Mouse (Mus musculus) T-helper 17 cell (primary cell): ENCODE results near the gene Zfp963.

Source experiments
- in situ Hi-C, 2 experiments: fragments of 300-600 bp; cut with MboI, MseI; formaldehyde crosslinking; loops; 1 replicate in 1 of 2; 2 replicates in 1 of 2; pipeline ENCODE4 v1.15.1; 2025; ENCODE audit warnings: high pct_unique_total_duplicates in 2 of 2

Zfp963 gene

DNA sequence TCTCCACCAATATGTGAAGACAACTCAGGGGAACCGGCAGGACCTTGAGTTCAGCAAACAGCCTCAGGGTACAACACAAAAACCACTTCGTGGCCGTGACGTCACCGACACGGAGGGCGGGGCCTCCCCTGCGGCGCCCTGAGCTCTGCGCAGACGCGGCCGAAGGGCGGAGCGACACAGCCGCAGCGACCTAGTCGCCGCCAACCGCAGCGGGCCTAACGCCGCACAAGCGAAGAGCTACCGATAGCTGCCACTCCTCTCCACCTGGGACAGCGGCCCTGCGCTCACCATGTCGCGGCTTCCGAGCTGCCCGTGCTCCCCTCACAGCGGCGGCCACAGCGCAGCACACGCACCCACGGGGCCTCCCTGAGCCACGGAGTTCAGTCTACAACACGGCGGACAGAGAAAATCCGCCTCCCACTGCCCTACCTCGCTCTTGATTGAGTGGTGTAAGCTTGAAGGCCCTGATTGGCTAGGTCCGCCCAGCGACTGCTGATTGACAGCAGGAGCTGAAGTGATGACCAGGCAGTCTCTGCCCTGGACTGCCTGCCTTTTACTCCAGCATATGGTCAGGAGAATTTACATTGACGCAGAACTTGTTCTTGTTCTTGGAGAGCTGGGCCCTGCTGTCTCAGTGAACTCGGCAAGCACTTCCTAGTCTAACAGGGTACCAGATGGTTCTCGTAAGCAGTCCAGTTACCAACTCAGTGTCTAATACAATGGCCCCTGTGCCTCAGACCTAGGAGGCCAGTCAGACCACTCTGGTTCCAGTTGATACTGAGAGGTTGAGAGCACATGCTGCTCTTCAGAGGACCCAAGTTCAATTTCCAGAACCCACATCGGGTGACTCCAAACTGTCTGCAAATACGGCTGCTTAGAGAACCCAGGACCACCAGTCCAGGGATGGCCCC lies at the start of gene Zfp963:
Gene Zfp963, minus strand, starts transcription at position 427 of the 911 bp plus-strand sequence.
- in situ Hi-C loops, result no loop called here

DNA sequence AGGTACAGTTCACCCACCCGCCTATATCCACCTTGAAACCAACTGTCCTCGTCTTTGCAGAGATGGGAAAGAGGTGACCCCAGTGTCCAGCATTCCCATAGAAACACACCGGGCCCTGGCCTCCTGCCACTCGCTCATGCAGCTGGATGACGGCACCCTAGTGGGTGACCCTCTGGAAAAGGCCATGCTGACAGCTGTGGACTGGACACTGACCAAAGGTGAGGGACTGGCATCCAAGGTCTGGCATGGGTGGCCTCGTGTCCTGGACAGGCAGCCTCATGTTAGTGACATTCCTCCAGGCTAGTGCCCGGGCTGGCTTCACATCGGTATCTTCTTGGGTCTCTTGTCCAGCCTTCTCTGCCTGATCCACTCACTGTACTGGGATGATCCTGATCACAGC lies 49.5 kb upstream of the Zfp963 start:
- in situ Hi-C loops, result no loop called here

DNA sequence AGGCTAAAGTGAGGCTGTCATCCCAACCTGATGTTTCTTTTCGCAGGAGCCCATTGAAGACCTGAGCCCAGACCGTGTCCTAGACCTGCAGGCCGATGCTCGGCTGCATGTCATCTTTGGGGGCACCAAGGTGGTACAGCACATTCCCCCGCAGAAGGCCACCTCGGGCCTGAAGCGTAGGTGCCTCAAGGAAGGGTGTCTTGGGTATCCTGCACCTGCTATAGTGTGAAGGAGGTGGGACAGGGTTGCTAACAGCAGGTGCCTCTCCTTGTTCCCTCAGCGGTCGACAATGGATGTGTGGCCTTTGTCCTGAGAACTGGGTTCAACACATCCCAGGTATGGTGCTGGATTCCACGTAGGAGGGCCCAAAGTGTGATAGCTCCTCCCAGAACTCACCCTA lies 47.9 kb upstream of the Zfp963 start:
- in situ Hi-C loops, result no loop called here

DNA sequence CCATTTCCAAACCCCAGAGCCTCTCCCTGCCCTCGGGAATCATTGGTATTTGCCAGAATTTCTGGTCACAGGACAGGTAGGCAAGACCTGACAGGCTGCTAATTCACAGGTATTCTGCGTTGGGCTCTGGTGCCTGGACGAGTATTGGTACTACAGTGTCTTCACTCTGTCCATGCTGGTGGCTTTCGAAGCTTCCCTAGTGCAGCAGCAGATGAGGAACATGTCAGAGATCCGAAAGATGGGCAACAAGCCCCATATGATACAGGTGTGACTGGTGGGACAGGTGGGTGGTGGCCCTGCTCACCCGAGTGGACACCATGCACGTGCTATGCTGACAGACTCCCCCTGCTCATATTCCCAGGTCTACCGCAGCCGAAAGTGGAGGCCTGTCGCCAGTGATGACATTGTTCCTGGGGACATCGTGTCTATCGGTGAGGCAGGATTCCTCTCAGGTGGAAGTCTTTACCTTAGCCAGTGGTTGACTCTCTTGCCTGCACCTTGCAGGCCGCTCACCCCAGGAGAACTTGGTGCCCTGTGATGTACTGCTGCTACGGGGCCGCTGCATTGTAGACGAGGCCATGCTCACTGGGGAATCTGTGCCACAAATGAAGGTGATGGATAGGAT lies 47.1 kb upstream of the Zfp963 start:
- in situ Hi-C loops, result no loop called here

DNA sequence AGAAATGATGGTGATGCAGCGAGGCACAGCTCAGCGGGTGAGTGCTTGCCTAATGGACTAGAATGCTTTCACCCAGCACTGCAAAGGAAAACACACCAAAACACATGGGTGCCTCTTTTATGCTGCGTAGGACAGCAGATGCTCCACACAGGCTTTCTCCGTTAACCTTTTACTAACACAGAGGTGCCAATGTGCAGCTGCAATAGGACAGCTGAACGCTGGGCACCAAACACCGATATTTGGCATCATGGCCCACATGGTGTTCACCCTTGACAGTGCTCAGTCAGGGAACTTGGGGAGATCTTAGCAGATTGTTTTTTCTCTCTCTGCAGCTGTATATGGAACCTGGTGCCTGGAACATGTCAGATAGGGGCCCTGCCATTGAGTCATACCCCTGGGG lies 45.1 kb upstream of the Zfp963 start:
- in situ Hi-C loops, result no loop called here

DNA sequence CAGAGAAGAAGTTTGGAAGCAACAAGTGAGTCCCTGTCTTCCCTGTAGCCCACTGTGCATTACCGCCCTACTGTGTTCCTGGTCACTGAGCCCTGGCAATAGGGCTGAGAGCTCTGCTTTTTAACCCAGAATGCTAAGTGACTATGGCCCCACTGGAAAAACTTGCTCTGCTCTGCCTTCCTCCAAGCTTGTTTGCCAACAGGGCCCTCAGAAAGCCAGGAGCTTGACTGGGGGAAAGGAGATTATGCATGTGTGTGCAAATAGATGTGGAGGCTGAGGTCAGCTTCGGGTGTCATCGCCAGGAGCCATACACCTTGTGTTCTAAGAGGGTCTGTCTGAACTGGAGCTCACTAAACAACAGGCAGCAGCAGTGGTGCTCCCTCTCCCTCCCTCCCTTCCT lies 44.3 kb upstream of the Zfp963 start:
- in situ Hi-C loops, result no loop called here

DNA sequence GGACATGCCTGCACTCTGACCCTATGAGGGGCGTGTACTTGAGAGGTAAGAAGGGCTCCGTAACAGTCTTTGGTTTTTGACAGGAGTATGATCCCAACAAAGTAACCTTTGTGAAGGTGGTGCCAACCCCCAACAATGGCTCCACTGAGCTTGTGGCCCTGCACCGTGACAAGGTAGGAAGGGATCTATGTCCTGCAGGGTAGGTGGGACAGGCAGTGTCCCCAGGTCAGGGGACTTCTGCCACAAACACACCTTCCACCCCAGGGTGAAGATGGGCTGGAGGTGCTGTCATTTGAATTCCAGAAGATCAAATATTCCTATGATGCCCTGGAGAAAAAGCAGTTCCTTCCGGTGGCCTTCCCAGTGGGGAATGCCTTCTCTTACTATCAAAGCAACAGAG lies 43.9 kb upstream of the Zfp963 start:
- in situ Hi-C loops, result no loop called here

DNA sequence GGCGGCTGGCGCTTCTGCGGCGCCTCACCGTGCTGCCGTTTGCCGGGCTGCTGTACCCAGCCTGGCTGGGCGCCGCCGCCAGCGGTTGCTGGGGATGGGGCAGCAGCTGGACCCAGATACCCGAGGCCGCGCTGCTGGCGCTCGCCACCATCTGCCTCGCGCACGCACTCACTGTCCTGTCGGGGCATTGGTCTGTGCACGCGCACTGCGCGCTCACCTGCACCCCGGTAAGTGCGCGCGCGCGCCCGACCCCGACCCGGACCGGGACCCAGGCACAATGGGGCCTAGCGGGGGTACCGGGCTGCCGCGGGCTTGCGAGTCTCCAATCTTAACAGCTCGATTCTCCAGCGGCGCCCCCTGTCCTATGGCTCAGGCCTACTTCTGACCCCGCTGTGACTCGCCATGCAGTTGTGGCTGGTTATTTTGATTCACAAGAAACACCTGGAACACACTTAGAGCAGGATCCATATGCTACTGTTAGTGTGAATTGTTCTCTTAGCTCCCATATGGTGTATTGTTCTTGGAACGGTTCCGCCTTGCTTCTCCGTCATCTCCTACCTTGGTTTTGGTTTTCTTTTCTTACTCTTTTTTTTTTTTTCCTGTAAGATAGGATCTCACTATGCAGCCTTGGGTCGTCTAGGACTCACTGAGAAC lies 41.8 kb upstream of the Zfp963 start:
- in situ Hi-C loops, result no loop called here

DNA sequence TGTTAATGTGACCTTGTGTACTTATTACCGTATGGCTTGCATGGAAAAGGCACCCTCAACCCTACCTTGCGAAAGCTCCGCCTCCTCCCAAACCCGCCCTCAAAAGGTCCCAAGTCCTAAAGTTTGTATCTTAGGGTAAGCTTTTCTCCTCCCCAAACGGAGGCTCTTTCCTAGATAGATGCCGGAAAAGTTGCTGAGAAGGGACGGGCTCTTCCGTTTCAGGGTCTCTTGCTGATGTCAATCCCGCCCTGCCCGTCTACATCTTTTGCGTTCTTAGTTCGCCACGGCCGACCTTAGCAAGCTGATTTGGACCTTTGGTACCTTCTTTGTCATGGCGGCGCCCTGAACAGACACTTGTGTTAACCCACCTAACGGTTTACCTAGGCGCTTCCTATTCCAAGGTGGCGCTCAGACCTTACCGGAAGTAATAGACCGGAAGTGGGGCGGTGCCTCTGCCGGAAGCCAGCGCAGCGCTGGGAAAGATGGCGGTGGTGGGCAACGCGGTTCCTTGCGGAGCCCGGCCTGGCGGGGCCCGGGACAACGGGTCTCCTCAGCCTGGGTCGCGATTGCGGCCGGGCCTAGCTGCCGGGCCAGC lies 41.1 kb upstream of the Zfp963 start, which contains the start of the genes Atp13a1 and Zfp866:
Gene Atp13a1, plus strand, starts transcription at position 391 of the 595 bp plus-strand sequence.
Gene Zfp866, minus strand, starts transcription at position 406 of the 595 bp plus-strand sequence.
- in situ Hi-C loops, result no loop called here

DNA sequence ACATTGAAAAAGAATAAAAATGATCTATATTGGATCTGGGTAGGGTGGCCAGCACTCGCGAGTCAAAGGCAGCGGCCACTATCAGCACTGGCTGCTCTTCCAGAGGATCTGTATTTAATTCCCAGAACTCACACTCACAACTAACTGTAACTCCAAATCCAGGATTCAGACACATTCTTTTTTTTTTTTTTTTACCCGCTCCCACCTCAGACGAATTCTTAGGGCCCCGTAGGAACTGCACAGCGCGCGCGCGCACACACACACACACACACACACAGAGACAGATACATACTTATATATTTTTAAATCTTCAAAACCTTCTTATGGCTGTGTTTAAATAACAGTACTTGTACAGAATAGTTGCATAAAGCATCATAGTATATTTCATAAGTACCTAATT lies 40.6 kb upstream of the Zfp963 start:
- in situ Hi-C loops, result no loop called here

DNA sequence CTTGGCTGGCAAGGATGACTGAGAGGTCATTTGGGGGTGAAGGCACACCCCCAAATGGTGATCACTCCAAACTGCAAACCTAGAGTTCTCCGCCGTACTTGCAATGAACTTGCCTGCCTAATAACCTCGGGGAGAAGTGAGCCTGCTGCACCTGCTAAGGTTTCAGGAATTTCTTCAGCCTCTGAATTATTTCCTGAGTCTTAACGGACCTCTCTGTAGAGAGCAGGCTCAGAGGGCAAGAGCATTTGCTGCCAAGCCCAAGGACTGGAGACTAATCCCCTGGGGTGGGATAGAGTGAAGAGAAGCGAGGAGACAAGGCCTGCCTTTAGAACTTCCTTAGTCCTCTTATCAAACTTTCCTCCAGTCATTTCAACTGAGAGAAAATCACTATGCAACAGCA lies 40.0 kb upstream of the Zfp963 start:
- in situ Hi-C loops, result no loop called here

DNA sequence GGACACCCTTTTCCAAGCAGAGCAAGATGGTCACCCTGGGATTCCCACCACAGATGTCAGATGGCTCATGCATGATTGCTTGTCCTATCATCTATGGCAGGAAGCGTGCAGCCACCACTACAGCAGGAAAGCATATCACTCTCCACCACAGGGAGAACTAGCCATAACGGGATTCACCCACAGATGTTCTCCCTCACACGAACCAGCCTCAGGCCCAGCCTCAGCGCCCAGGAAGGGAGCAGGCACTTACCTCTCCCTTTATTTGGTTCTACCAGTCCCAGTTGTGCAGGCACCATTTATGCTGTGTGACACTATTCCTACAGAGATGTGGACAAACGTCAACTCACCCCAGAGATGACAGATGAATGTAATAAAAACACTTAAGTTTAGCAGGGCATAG lies 39.3 kb upstream of the Zfp963 start:
- in situ Hi-C loops, result no loop called here

DNA sequence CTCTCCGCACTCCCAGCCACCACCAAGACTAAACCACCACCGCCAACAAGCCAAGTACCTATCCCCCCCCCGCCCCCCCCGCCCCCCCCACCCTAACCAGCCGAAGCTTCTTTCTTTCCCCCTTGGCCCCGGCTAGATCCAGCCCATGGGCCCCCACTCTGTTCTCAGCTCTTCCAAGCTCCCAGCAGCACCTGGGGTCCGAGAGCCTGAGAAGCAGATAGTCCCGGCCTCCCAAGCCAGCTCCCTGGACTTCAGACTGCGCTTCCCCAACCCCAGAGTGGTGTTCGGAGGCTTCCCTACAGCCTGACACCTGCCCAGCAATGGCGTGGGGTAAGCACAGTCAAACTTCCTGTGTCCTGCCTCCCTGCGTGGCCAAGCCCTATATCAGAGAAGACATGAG lies 27.3 kb upstream of the Zfp963 start:
- in situ Hi-C loops, result no loop called here

DNA sequence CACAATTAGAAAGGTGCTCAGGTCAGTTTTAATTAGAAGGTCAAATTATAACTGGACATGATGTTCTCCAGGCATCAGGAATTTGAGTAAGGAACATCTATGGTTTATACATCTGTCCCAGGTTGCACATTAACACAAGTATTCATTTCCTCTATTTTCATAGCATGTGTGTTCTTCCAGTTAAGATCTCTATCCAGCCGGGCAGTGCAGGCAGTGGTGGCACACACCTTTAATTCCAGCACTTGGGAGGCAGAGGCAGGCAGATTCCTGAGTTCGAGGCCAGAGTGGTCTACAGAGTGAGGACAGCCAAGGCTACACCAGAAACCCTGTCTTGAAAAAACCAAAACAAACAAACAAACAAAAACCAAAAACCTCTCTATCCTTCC lies 25.4 kb upstream of the Zfp963 start:
- in situ Hi-C loops, result no loop called here

DNA sequence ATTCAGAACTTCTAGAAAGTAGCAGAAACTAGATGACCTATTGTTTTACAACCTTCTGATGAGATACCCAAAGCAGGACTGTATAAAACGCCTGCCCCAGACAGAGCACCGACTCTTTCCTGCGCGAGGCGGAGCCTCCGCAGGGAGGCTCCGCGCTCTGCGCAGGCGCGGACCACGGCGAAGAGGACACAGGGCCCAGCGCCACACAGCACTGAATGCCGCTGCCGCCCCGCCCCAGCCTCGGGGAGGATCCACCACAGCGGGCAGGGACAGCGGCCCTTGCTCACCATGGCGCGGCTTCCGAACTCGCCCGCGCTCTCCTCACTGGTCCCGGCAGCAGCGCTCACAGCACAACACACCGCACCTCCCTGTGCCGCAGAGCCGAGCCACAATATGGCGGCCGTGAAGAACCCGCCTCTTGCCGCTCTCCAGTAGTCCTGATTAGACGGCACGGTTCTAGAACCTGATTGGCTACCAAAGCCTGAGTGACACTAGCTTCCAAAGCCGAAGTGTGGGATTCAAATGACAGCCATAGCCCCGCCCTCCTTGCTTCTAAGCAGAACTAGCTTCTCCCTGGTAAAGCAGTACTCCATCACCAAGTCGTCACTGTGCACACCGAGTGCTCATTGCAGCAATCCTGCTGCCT lies 24.9 kb upstream of the Zfp963 start, which contains the start of gene Gm20422:
Gene Gm20422, minus strand, starts transcription at position 384 of the 646 bp plus-strand sequence.
- in situ Hi-C loops, result no loop called here

DNA sequence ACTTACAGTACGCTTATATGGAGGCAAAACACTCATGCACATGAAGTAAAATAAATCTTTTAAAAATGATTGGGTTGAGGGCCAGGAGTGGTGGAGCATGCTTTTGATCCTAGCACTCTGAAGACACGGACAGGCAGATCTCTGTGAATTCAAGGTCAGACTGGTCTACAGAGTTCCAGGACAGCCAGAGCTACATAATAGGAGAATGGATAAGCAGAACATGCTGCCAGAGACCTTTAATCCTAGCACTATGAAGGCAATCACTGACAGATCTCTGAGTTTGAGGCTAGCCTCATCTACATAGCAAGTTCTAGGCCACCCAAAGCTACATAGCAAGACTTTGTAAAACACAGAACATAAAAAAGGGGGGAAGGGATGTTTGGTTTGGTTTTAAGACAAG lies 22.3 kb upstream of the Zfp963 start:
- in situ Hi-C loops, result no loop called here

DNA sequence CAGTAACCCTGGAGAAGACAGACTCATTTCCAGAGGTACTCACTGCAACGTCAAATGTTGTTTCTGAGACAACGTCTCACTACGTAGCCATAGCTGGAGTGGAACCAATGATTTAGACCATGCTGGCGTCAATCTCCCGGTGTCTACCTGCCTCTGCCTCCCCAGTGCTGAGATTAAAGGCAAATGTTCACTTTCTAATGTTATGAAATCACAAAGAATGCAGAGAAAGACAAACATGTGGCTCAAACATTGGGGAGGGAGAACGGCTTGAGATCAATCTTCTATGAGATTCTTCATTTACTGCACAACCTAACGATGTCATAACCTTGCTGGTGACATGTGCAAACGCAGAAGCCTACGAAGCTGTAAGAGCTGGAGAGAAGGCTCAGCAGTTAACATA lies 21.5 kb upstream of the Zfp963 start:
- in situ Hi-C loops, result no loop called here

DNA sequence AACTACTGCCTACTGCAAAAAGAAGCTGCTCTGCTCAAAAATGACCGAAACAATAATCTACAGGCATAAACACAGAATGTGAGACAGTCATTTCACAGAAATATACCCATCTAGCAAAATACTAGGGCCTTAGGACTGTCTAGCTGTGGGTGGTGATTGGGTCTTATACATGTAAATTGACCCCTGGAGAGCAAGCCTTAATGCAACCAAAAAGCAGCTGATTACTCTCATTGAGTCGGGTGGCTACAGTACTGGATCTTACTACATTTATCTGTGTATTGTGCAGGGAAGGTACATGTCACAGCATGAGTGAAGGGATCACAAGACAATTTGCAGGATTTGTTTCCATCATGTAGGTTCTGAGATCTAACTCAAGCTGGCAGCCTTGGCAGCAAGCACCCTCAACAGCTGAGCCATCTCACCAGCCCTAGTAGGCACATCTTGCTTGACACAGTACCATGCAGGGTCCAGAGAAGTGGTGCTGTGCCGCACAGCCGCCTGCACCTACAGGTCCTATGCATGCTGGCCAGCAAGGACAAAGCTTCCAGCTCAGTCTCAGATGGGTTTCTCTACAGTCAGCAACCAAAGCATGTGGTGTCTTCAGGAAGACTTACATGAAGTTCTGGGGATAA lies 12.2 kb upstream of the Zfp963 start:
- in situ Hi-C loops, result no loop called here

DNA sequence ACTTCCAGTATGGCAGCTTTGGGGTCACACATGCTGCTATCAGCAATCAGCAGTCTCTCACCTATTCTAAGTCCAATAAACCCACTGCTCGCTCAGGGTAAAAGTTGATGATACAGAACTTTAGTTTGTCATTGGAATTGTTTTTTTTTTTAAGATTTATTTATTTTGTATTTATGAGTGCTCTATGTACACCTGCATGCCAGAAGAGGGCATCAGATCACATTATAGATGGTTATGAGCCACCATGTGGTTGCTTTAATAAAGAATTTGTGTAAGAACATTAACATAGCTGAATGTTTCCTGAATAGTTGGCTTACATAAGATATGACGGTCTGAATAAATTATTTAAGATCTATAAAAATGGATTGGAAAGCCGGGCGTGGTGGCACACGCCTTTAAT lies 8.5 kb upstream of the Zfp963 start:
- in situ Hi-C loops, result no loop called here

DNA sequence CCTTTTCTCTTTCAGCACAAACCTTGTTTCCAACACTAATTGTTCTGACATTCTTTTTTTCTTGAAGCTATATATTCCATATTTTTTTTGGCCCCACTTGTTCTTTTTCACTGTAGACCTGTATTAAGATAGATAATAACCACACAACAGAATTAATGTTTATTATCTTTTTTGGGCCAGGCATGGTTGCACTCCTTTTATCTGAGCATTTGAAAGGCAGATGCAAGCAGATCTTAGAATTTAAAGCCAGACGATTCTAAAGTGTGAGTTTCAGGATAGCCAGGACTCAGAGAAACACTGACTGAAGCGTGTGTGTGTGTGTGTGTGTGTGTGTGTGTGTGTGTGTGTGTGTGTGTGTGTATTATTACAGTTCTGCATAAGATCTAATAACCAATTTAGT lies 2.7 kb upstream of the Zfp963 start:
- in situ Hi-C loops, result no loop called here

DNA sequence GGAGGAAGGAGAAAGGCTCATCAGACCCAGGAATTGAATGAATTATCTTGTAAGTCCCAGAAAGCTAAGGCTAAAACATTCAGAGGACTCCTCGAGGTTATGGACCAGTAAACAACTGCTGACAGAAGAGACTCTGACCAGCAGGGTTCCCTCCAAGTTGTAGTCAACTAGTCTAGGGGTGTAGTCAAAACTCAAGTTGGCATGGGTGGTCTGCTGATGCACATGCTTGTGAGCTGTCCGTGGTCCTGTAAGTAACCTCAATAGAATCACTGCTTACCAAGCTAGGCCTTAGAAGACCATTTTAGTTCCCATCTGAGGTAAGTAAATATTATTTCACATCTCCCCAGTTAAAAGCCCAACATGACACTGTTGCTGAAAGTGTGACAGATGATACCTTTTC lies 8.5 kb downstream of the Zfp963 start:
- in situ Hi-C loops, result no loop called here
